Mouse (Mus musculus) inflammation-experienced regulatory T-cells, adult 6 months (primary cell): ENCODE measurements around the gene Rhd. TPM values are rescaled to one million over a fixed set of nuclear protein-coding genes. Genes with fewer than 3 reads are reported as not detected.

Experiments used
- ATAC-seq: one replicate; pipeline ENCODE4 v1.8.0; 2017
- polyA plus RNA-seq, 3 experiments: library from polyadenylated mRNA; unstranded; fragments of 100-300 nt; shearing (Covaris generic); gene quantifications; one replicate each; pipeline ENCODE4 v1.2.1; 2017

Rhd gene
- polyA plus RNA-seq, 3 experiments from 2014 or later: 0.31 to 0.36 TPM; not detected in 1

GRCm38 (mm10) chr4:134937240-134938176 lies 73.2 kb downstream of the Rhd start:
- no peak for ATAC-seq

- no peak for ATAC-seq
These were observed 75.6 kb downstream of the Rhd start for GRCm38 (mm10) chr4:134939900-134940299.

DNA sequence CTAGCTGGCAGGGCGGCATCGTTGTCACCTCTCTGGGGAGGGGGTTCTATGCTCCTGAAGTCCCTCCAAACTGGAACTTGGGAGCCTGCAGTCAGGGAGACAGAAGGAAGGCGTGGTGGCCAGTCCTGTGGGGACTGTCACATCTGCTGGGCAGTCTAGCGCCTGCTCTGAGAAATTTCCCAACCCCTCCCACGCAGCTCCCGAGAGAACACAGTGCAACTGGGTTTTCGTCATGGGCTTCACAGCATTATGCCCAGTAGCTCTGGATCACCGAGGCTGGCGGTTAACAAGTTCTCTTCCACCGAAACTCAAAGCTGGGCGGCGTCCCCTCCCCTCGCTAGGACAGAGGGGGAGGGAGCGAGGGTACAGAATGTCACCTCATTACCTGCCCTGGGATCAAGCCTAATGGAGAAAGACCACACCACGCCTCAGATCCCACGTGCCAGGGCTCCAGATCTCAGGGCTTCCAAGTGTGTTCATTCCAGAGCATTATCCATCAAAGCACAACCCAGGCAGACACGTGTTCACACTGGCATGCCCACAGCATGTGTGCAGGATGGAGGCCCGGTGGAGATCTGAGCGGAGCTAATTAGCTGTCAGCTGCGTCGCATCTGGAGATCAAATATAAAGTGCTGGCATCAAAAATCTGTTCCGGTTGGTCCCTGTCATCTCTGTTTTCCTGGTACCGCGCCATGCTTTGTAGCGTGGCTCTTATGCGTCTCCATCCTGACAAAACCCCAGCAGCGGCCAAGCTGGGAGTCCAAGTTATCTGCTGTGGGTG lies 79.6 kb downstream of the Rhd start:
- ATAC-seq: no peak

Other genes with a start within 250 kb of the Rhd start
- gene Man1c1, start 160.2 kb upstream of the Rhd start, polyA plus RNA-seq: 1 to 10 TPM in 2 of 3 experiments, under 1 TPM in 1; 0.90 to 1.9 (median 1.1) TPM
- gene Ldlrap1, start 96.5 kb upstream of the Rhd start, polyA plus RNA-seq: 10 to 100 TPM; 14.2 to 31.3 (median 24.4) TPM
- gene Maco1, start 11.2 kb upstream of the Rhd start, polyA plus RNA-seq: 1 to 10 TPM; 3.4 to 5.5 (median 5.4) TPM
- gene Tmem50a, start 50.5 kb downstream of the Rhd start, polyA plus RNA-seq: 100 to 1,000 TPM; 542 to 558 (median 542) TPM
- gene Rsrp1, start 59.1 kb downstream of the Rhd start, polyA plus RNA-seq: 100 to 1,000 TPM; 184 to 307 (median 297) TPM
- gene Syf2, start 66.4 kb downstream of the Rhd start, polyA plus RNA-seq: 100 to 1,000 TPM; 206 to 224 (median 212) TPM